Mouse (Mus musculus): ENCODE measurements around the gene Nkapd1.

Gene Nkapd1

DNA sequence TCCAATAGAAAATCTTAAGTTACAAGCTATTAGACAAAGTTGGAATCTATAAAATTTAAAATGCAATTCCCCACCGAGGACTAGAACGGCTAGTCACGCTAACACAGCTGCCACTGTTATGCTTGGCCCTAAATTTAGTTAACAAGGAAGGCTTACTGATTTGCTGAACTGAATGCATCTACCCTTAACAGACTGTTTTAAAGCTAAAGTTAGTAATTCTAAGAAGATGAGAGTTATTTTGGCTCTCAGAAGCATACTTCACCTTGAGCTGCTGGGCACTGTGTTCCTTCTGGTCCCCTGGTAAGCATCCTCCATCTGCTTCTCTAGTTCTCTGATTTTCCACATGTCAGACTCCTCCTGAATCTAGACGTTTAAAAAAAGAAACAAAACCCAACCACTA lies 5.1 kb downstream of the Nkapd1 start:
- ChIA-PET POLR2A (interaction anchor here in 2 of 4 experiments (1.0 to 2.6 kb wide), 3 partner anchors 8 to 10 kb away, joined by 3 to 14 read pairs (median 6); partner anchors contain the start of genes Sdhd (in 2 of the 2) and Timm8b (in 2 of the 2)), CTCF (no interaction called here)

DNA sequence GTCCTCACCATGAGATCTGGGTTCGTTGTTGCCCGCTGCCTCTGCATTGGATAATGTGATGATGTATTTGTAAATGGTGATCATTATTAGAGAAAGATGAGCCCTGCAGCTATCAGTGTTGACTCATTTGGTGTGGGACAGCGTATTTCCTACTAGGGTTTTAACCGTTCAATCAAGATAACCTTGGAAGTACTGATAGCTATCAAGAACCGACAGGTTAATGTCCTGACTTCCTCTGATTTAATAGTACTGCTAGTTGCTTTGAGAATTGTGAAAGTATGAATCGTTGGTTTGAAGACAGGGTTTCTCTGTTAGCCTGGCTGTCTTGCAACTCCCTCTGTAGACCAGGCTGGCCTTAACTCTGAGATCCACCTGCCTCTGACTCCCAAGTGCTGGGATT lies 12.9 kb downstream of the Nkapd1 start:
- ChIA-PET CTCF (interaction anchor here in 2 of 4 experiments (0.6 to 1.7 kb wide), 4 partner anchors 11 to 123 kb away, joined by 3 to 11 read pairs (median 6); partner anchors contain the start of gene Pts (in 1 of the 2)), POLR2A (interaction anchor here in 3 of 4 experiments (0.7 to 4.0 kb wide), 35 partner anchors 9 to 499 kb away, joined by 3 to 26 read pairs (median 4); partner anchors contain the start of genes Nkapd1 (in 3 of the 3), Pih1d2 (in 3 of the 3), Pts (in 3 of the 3) and Dlat (in 2 of the 3))

DNA sequence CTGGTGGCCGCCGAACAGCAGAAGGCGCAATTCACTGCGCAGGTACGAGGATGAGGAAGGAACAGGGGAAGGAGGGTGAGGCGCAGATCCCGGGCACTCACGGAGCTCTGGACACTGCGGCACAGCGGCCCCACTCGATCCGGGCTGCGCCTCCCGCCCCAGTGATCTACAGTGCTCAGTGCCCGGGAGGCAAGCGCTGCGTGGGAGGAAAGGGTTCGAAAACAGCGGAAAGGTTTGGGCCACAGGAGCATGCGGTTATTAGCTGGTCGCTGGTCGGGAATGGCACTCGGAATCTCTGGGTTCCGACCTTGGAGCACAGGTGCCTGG lies 13.3 kb downstream of the Nkapd1 start:
- POLR2A ChIA-PET = interaction anchor here (0.5 to 4.0 kb wide), 53 partner anchors 8 to 961 kb away, joined by 3 to 26 read pairs (median 3); partner anchors contain the start of genes Nkapd1 (in 4 of the 4), Pih1d2 (in 4 of the 4), Pts (in 3 of the 4) and Dlat (in 2 of the 4)
- CTCF ChIA-PET = interaction anchor here (0.6 to 1.7 kb wide), 7 partner anchors 11 to 123 kb away, joined by 3 to 11 read pairs (median 4); partner anchors contain the start of gene Pts (in 2 of the 4)

DNA sequence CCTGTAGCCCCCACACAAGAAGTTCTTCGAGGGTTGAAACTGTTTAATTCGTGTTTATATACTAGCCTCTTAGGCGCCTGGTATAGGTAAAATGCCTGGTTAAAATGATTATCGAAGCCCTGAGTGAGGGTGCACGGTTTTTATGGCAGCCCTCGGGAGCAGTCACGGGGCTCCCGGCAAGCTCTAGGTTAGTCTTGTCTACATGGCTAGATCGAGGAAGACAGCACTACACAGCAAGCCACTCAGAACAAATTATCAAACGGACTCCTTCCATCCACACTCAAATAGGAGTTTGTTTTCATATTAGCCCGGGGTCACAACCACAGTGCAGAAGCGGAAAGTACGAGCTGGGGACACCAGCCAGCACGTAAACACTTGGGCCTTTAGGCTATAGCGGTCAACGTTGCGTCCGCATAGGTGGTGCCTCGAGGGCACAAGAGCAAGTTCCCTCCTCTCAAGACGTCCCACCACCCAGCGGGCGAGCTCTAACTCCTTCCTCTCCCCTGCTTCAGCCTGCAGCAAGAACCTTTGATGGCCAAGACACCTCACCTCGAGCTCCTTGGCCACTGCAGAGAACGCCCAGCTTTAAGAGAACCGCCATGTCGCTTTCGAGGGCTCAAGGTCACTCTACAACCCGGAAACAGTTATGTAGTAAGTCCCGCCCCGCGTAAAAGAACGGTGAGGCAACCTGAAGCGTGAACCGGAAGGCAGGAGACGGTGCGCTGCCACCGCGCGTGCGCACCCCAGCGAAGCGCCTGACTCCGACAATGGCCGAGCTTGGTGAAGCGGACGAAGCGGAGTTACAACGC lies 13.9 kb downstream of the Nkapd1 start, which contains the start of the genes Sdhd and Timm8b:
TSS of gene Sdhd (minus strand) at position 624 of the 809 bp plus-strand sequence.
TSS of gene Timm8b (plus strand) at position 722 of the 809 bp plus-strand sequence.
- CTCF ChIA-PET = interaction anchor here in 3 of 4 experiments (0.6 to 1.7 kb wide), 5 partner anchors 11 to 124 kb away, joined by 3 to 11 read pairs (median 4); partner anchors contain the start of gene Pts (in 2 of the 3)
- POLR2A ChIA-PET = interaction anchor here (0.5 to 4.0 kb wide), 59 partner anchors 8 to 961 kb away, joined by 3 to 26 read pairs (median 3); partner anchors contain the start of genes Nkapd1 (in 4 of the 4), Pih1d2 (in 4 of the 4), Pts (in 3 of the 4) and Dlat (in 2 of the 4)

DNA sequence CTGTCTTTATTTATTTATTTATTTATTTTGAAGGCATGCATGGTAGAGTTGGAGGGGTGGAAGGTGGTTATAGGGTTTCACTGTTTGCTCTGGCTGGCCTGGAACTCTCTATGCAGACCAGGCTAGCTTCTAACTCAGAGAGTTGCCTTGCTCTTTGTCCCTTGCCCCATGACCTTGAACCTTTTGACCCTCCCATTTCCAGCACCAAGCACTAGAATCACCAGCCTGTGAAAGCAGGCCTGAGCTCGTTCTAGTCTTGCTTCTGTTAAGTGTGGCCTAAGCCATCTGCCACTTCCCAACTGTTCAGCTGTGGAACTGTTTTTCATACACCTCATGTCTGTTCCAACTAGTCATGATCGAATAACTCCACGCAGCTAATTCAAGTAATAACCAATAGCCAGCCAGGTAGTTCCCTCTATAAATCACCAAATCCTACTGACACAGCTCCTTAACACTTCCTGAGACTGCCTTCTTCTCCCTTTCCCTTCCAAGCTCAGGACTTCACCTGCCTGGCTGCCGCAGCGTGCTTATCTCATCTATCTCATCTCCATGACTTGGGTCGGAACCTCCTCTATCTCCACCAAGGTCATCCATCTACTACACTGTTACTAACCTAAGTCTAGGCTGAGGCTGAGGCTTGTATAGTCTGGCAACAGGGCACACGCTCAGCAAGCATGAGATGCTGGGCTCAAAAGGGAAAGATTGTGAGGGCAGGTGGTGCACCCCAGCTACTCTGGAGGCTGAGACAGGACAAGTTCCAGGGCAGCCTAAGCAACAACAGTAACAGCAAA lies 15.0 kb downstream of the Nkapd1 start:
- CTCF ChIA-PET = interaction anchor here in 2 of 4 experiments (1.1 to 1.2 kb wide), 2 partner anchors 23 to 74 kb away, joined by 3 read pairs; partner anchors contain the start of gene Pts (in 1 of the 2)
- POLR2A ChIA-PET = interaction anchor here in 3 of 4 experiments (0.8 to 4.0 kb wide), 21 partner anchors 8 to 166 kb away, joined by 3 to 20 read pairs (median 4); partner anchors contain the start of genes Pts (in 3 of the 3), Nkapd1 (in 2 of the 3), Pih1d2 (in 2 of the 3) and Bco2 (in 1 of the 3)

DNA sequence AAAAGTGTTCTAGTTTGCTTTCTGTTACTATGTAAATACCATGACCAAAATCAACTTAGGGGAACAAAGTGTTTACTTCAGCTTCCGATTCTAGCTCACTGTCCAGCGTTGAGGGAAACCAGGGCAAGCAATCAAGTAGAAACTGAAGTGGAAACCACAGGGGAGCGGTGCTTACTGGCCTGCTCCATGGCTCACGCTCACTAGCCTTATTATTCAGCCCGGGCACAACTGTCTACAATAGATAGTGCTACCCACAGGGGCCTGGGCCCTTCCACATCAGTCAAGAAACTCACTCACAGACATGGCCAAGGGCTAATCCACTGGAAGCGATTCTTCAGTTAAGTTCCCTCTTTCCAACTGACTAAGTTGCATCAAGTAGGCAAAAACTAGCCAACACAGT lies 15.7 kb downstream of the Nkapd1 start:
- ChIA-PET CTCF (interaction anchor here in 2 of 4 experiments (1.1 to 1.2 kb wide), 2 partner anchors 22 to 73 kb away, joined by 3 read pairs; partner anchors contain the start of gene Pts (in 1 of the 2)), POLR2A (interaction anchor here in 2 of 4 experiments (0.7 to 4.0 kb wide), 15 partner anchors 8 to 166 kb away, joined by 3 to 20 read pairs (median 4); partner anchors contain the start of genes Nkapd1 (in 2 of the 2), Pih1d2 (in 2 of the 2), Bco2 (in 1 of the 2) and Dlat (in 1 of the 2))

DNA sequence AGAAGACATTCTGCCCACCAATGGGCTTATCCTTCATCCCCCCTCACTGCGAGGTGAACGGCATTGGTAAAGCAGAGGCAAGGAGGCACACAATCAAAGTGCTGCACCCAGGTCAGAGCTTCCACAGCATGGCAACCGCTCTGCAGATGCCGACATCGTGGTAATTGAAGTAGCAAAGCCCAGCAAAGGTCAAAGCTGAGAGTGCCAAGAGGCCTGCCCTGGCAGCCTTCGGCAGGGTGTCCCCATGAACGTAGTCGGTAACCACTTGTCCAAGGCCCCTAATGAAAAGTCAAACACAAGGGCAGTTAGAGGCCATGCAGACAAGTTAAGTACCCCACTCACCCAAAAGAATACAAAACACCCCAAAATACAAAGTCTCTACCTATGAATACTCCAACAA lies 20.3 kb downstream of the Nkapd1 start:
- CTCF ChIA-PET = interaction anchor here in 1 of 4 experiments (0.8 kb wide), 1 partner anchor 145 kb away, joined by 3 read pairs; no protein-coding TSS in a partner anchor
- POLR2A ChIA-PET = no interaction called here

DNA sequence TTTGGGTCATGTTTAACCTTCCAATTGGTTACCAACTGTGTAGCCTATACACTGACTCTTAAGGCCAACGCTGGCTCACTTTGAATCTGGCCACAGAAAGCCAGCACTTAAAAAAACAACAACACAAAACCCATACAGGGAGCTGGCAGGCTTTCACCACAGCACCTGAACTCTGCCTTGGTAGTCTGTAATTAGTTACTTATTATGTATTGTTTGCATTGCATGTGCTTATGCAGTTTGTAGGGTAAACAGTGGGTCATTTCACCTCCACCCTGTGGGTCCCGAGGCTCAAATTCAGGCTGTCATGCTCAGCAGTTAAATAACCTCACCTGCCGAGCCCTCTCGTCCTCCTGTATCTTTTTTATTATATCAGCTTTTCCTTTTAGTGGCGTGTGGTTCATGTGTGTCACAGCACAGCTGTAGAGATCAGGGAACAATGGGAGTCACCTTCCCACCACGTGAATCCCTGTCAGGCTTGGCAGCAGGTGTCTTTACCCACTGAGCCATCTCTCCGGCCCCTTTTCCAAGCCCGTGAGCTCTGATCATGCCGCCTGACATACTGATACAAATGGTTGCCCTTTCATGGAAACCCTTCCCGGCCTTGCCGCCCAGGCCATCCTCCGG lies 22.4 kb downstream of the Nkapd1 start:
- CTCF ChIA-PET = interaction anchor here (0.7 to 3.1 kb wide), 9 partner anchors 11 to 262 kb away, joined by 3 to 11 read pairs (median 3); no protein-coding TSS in a partner anchor
- POLR2A ChIA-PET = interaction anchor here in 3 of 4 experiments (0.5 to 2.8 kb wide), 8 partner anchors 8 to 78 kb away, joined by 3 to 26 read pairs (median 5); partner anchors contain the start of genes Sdhd (in 3 of the 3), Timm8b (in 2 of the 3) and Pts (in 1 of the 3)

DNA sequence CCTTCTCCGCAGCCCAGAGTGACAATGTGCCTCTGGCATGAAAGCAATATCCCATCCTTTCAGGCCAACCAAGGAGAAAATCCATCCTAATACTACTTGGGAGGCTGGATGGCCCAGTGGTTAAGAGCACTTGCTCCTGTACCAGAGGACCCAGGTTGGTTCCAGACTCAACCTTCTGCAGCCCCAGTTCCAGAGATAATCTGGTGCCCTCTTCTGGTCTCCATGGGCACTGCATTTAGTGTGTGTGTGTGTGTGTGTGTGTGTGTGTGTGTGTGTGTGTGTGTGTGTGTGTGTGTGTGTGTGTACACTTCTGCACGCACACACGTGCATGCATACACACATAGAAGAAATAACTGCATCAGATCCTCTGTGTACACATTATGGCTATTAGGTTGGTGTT lies 23.7 kb downstream of the Nkapd1 start:
- CTCF ChIA-PET = interaction anchor here in 3 of 4 experiments (0.6 to 3.1 kb wide), 9 partner anchors 11 to 260 kb away, joined by 3 to 11 read pairs (median 4); partner anchors contain the start of gene Pts (in 2 of the 3)
- POLR2A ChIA-PET = interaction anchor here in 2 of 4 experiments (1.0 to 2.8 kb wide), 7 partner anchors 8 to 65 kb away, joined by 3 to 26 read pairs (median 3); partner anchors contain the start of genes Sdhd (in 2 of the 2), Timm8b (in 2 of the 2) and Pts (in 1 of the 2)

DNA sequence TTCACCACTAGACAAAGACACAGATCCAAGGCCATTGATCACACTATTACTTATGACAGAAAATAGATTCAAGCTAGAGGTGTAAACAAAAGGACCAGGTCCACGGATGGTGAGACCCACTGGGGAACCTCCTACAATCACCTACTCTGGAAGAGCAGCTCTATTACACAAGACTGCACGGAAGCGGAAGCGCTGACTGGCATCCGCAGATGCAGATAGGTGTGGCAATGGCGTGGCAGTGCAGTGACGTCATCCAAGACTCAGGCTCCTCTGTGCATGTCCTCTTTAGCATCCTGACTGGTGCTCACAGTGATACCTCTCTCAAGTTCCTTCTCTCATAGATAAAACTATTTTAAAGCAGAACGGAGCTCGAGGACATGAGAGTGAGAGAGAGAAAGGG lies 24.3 kb downstream of the Nkapd1 start:
- CTCF ChIA-PET = interaction anchor here in 3 of 4 experiments (0.6 to 3.1 kb wide), 7 partner anchors 10 to 149 kb away, joined by 3 to 11 read pairs (median 4); partner anchors contain the start of genes Pts (in 1 of the 3), Sdhd (in 1 of the 3) and Timm8b (in 1 of the 3)
- POLR2A ChIA-PET = interaction anchor here in 2 of 4 experiments (0.5 to 1.3 kb wide), 3 partner anchors 9 to 182 kb away, joined by 3 read pairs; partner anchors contain the start of genes Sdhd (in 1 of the 2) and Timm8b (in 1 of the 2)

DNA sequence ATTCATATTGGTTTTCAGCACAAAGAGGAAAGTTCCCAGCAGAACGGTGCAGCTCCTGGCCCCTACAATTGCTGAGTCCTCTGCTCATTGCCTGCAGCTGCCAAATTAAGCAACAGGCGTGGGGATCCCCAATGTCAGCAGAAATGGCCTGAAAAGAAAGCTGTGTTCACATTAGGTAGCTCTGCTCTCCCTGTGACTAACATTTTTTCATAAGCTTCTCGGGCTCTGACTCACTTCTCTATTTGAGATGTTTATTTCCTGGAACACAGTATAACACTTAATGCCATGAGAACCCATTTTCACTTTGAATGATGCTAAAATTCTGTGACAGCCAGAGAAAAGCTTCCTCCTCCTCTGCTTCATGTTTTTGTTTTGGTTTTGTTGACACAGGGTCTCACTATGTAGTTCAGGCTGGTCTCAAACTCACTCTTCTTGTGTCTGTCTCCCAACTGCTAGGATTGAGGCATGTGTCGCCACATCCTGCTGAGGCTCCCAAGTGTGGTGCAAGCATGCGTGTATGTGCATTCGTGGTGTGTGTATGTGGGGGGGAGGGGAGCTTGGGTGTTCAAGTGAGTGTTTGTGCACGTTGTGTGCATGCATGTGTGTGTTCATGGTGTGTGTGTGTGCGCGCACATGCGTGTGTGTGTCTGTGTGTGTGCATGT lies 26.3 kb downstream of the Nkapd1 start:
- ChIA-PET POLR2A (interaction anchor here in 1 of 4 experiments (1.0 to 1.4 kb wide), 3 partner anchors 11 to 14 kb away, joined by 3 to 5 read pairs (median 3); partner anchors contain the start of genes Sdhd and Timm8b), CTCF (interaction anchor here in 2 of 4 experiments (0.6 to 1.5 kb wide), 3 partner anchors 63 to 128 kb away, joined by 3 to 5 read pairs (median 3); partner anchors contain the start of gene Pts (in 1 of the 2))

DNA sequence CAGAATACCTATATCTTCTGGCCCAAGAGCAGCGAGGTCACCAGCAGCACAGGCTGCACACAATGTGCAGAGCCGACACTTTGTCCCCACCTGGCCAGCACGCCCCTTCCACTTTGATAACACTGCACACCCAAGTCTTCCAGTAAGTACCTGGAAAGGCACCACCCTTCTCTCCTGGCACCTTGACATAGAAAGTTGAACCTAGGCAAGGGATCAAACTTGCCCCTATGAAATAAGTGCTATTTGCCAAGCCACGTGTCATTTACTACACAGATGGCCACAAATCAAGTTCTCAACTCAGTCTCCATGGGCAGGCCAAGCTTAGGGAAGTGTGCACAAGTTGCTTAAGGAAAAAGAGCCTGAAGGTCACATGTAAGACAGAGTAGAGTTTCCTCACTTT lies 30.3 kb downstream of the Nkapd1 start:
- POLR2A ChIA-PET = no interaction called here
- CTCF ChIA-PET = interaction anchor here in 1 of 4 experiments (1.1 kb wide), 1 partner anchor 143 kb away, joined by 3 read pairs; no protein-coding TSS in a partner anchor

DNA sequence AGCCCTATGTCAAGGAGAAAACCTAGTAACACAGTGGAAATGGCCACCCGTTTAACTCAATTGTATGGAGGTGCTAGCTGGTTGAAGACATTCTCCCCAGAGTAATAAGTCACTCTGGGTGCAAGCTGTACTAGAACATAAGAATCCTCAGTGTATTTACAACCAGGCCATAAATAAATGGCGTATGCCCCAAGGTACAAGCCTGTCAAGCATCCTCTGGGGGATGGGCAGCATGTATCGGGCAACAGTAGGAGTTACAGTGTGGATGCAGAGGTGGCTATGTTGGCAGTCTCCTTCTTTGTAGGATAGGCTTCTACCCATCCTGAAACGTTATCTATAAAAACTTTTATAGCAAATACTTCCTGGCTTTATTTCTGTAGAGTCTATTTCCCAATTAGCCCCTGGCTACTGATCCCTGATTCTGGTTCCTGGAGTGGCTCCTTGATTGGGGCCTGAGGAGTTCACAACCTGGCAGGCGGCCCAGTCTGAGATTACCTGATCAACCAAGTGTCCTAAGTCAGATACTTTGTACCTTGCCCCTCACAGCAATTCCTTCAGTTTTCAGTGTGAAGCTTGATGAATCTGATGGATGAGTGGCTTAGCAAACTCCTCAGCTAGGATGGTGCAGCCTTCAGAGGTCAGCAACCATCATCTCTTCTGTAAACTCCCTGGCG lies 32.0 kb downstream of the Nkapd1 start:
- POLR2A ChIA-PET = interaction anchor here in 1 of 4 experiments (0.6 to 2.8 kb wide), 5 partner anchors 8 to 136 kb away, joined by 3 to 7 read pairs (median 3); partner anchors contain the start of genes Sdhd and Timm8b
- CTCF ChIA-PET = interaction anchor here in 2 of 4 experiments (0.5 to 0.6 kb wide), 3 partner anchors 9 to 413 kb away, joined by 3 to 5 read pairs (median 3); no protein-coding TSS in a partner anchor

DNA sequence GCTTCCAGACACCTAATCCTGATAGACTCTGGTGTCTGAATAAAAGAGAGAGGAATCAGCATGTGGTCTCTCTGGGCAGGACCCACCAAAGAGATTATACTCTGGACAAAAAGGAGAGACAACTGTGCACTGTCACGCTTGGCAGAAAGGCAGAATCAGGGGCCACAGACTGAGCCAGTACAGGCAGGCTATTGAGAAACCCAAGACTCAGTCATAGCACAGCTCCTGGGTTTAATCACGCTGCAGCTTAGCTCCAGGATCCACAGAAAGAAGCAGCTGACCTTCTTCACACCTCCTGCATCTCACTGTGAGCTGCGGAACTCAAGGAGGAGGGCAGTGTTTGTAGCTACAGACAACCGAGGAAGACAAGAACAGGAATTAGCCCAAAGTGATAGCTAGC lies 36.9 kb downstream of the Nkapd1 start:
- POLR2A ChIA-PET = interaction anchor here in 1 of 4 experiments (0.6 to 1.4 kb wide), 4 partner anchors 15 to 65 kb away, joined by 3 to 4 read pairs (median 3); partner anchors contain the start of genes Nkapd1 and Pih1d2
- CTCF ChIA-PET = interaction anchor here in 2 of 4 experiments (0.7 to 1.3 kb wide), 4 partner anchors 22 to 392 kb away, joined by 3 to 5 read pairs (median 3); partner anchors contain the start of gene Pts (in 1 of the 2)

Measured in embryonic stem cell, embryonic (primary cell).